Mouse (Mus musculus) CH12.LX (cell line): ENCODE data around the gene Snx30. TPM values are rescaled to one million over a fixed set of nuclear protein-coding genes. Genes with fewer than 3 reads are reported as not detected.

Source experiments
- DNase-seq: peaks from one replicate; pipeline ENCODE4 v3.0.0-alpha.2; 2013; ENCODE audit errors: extremely low read depth
- H3K27ac ChIP-seq: 2 replicates; pipeline ENCODE4 v1.5.1; 2012; ENCODE audit warnings: low read depth, mild to moderate bottlenecking, control low read depth, moderate library complexity; ENCODE audit not compliant: insufficient read depth
- H3K27me3 ChIP-seq: replicated peaks from 2 replicates; pipeline ENCODE3; 2012; ENCODE audit warnings: inconsistent platforms
- H3K36me3 ChIP-seq, 2 experiments: replicated peaks in 1 of 2; 2 replicates each; pipeline versions ENCODE3 to v1.6.1; 2012; ENCODE audit warnings: inconsistent platforms in 1 of 2, low read length in 1 of 2, mild to moderate bottlenecking in 1 of 2, mixed read lengths in 1 of 2, moderate library complexity in 1 of 2; ENCODE audit not compliant: control insufficient read depth in 1 of 2, insufficient read depth in 1 of 2
- H3K4me1 ChIP-seq, 2 experiments: 2 replicates each; pipeline ENCODE4 v1.6.1; 2012; ENCODE audit warnings: inconsistent platforms in 1 of 2, moderate library complexity in 1 of 2; ENCODE audit not compliant: insufficient read depth in 2 of 2, control insufficient read depth in 1 of 2
- H3K4me2 ChIP-seq: 2 replicates; pipeline ENCODE4 v1.6.1; 2012; ENCODE audit warnings: low read depth, mild to moderate bottlenecking, control low read depth; ENCODE audit not compliant: poor library complexity, insufficient read depth, severe bottlenecking
- H3K4me3 ChIP-seq, 3 experiments: fragments of 150-350 bp in 1 of 3; sonication (generic) in 1 of 3; replicated peaks in 1 of 3; 2 replicates each; pipeline versions ENCODE3 to v1.5.1; 2011 to 2012; ENCODE audit warnings: low read depth in 2 of 3, low read length in 2 of 3, mild to moderate bottlenecking in 2 of 3, moderate library complexity in 2 of 3, control low read depth in 1 of 3, improper control_type of control experiment in 1 of 3, inconsistent platforms in 1 of 3, mixed read lengths in 1 of 3; ENCODE audit not compliant: poor library complexity in 1 of 3
- H3K79me2 ChIP-seq: replicated peaks from 2 replicates; pipeline ENCODE4 v1.6.1; 2012; ENCODE audit warnings: mild to moderate bottlenecking, moderate library complexity; ENCODE audit not compliant: control insufficient read depth, poor library complexity, insufficient read depth, severe bottlenecking; ENCODE audit errors: extremely low read depth
- H3K9ac ChIP-seq: 2 replicates; pipeline ENCODE4 v1.6.1; 2012; ENCODE audit warnings: low read depth, mild to moderate bottlenecking, control low read depth, moderate library complexity; ENCODE audit not compliant: insufficient read depth
- H3K9me3 ChIP-seq: replicated peaks from 2 replicates; pipeline ENCODE3; 2012; ENCODE audit warnings: low read length, inconsistent platforms, mixed read lengths
- CHD2 ChIP-seq: IDR thresholded peaks from 2 replicates; pipeline ENCODE4 v1.6.1; 2011; ENCODE audit warnings: low read length, improper control_type of control experiment
- CTCF ChIP-seq, 2 experiments: IDR thresholded peaks in 1 of 2; conservative IDR thresholded peaks in 1 of 2; 2 replicates each; pipeline ENCODE4 v1.5.1; 2011 to 2012; ENCODE audit warnings: low read depth in 2 of 2, low read length in 2 of 2, improper control_type of control experiment in 1 of 2, inconsistent platforms in 1 of 2, mild to moderate bottlenecking in 1 of 2, moderate library complexity in 1 of 2
- E2F4 ChIP-seq: IDR thresholded peaks from 2 replicates; pipeline ENCODE4 v1.6.1; 2011; ENCODE audit warnings: low read depth, low read length, improper control_type of control experiment; ENCODE audit not compliant: insufficient replicate concordance
- EP300 ChIP-seq: IDR thresholded peaks from 2 replicates; pipeline ENCODE4 v1.6.1; 2011; ENCODE audit warnings: low read length, improper control_type of control experiment
- HCFC1 ChIP-seq: IDR thresholded peaks from 2 replicates; pipeline ENCODE4 v1.6.1; 2012; ENCODE audit warnings: low read depth, mild to moderate bottlenecking, inconsistent platforms, low read length, improper control_type of control experiment
- IRF4 ChIP-seq: IDR thresholded peaks from 2 replicates; pipeline ENCODE4 v1.6.1; 2014; ENCODE audit warnings: low read depth, mild to moderate bottlenecking, inconsistent platforms, low read length, improper control_type of control experiment
- JUND ChIP-seq: conservative IDR thresholded peaks from 2 replicates; pipeline ENCODE4 v1.6.1; 2011; ENCODE audit warnings: low read depth, low read length, improper control_type of control experiment
- KAT2A ChIP-seq: IDR thresholded peaks from 2 replicates; pipeline ENCODE4 v1.6.1; 2012; ENCODE audit warnings: low read length, improper control_type of control experiment, inconsistent platforms; ENCODE audit not compliant: insufficient replicate concordance
- MAFK ChIP-seq: IDR thresholded peaks from 2 replicates; pipeline ENCODE4 v1.6.1; 2011; ENCODE audit warnings: low read length, improper control_type of control experiment; ENCODE audit not compliant: insufficient replicate concordance
- MAX ChIP-seq: IDR thresholded peaks from 2 replicates; pipeline ENCODE4 v1.6.1; 2011; ENCODE audit warnings: low read length, improper control_type of control experiment
- MEF2A ChIP-seq: IDR thresholded peaks from 2 replicates; pipeline ENCODE4 v1.6.1; 2014; ENCODE audit warnings: low read depth, mild to moderate bottlenecking, inconsistent platforms, low read length, improper control_type of control experiment, borderline replicate concordance
- MXI1 ChIP-seq: IDR thresholded peaks from 2 replicates; pipeline ENCODE4 v1.6.1; 2011; ENCODE audit warnings: mild to moderate bottlenecking, low read depth, low read length, improper control_type of control experiment
- MYC ChIP-seq: IDR thresholded peaks from 2 replicates; pipeline ENCODE4 v1.6.1; 2011; ENCODE audit warnings: low read depth, mild to moderate bottlenecking, improper control_type of control experiment, low read length
- NELFE ChIP-seq: IDR thresholded peaks from 2 replicates; pipeline ENCODE4 v1.6.1; 2011; ENCODE audit warnings: low read depth, low read length, improper control_type of control experiment
- POLR2AphosphoS2 ChIP-seq: IDR thresholded peaks from 2 replicates; pipeline ENCODE4 v1.6.1; 2011; ENCODE audit warnings: low read depth, low read length, improper control_type of control experiment
- RAD21 ChIP-seq: IDR thresholded peaks from 2 replicates; pipeline ENCODE4 v1.6.1; 2011; ENCODE audit warnings: low read depth, mild to moderate bottlenecking, low read length, improper control_type of control experiment, moderate library complexity
- RCOR1 ChIP-seq: conservative IDR thresholded peaks from 2 replicates; pipeline ENCODE4 v1.6.1; 2012; ENCODE audit warnings: low read depth, mild to moderate bottlenecking, inconsistent platforms, low read length, improper control_type of control experiment
- SIN3A ChIP-seq: IDR thresholded peaks from 2 replicates; pipeline ENCODE4 v1.6.1; 2012; ENCODE audit warnings: low read length, improper control_type of control experiment, inconsistent platforms
- SMC3 ChIP-seq: IDR thresholded peaks from 2 replicates; pipeline ENCODE4 v1.6.1; 2011; ENCODE audit warnings: low read depth, low read length, improper control_type of control experiment
- TCF12 ChIP-seq: IDR thresholded peaks from 2 replicates; pipeline ENCODE4 v1.6.1; 2014; ENCODE audit warnings: low read depth, mild to moderate bottlenecking, inconsistent platforms, low read length, improper control_type of control experiment
- UBTF ChIP-seq: IDR thresholded peaks from 2 replicates; pipeline ENCODE4 v1.6.1; 2012; ENCODE audit warnings: low read depth, mild to moderate bottlenecking, inconsistent platforms, low read length, improper control_type of control experiment, moderate library complexity
- USF1 ChIP-seq: IDR thresholded peaks from 2 replicates; pipeline ENCODE4 v1.6.1; 2014; ENCODE audit warnings: low read depth, mild to moderate bottlenecking, inconsistent platforms, low read length, improper control_type of control experiment
- USF2 ChIP-seq: conservative IDR thresholded peaks from 2 replicates; pipeline ENCODE4 v1.6.1; 2011; ENCODE audit warnings: low read depth, low read length, improper control_type of control experiment
- ZC3H11A ChIP-seq: IDR thresholded peaks from 2 replicates; pipeline ENCODE4 v1.6.1; 2012; ENCODE audit warnings: low read depth, mild to moderate bottlenecking, inconsistent platforms, low read length, improper control_type of control experiment
- ZKSCAN1 ChIP-seq: IDR thresholded peaks from 2 replicates; pipeline ENCODE4 v1.6.1; 2012; ENCODE audit warnings: low read depth, inconsistent platforms, low read length, improper control_type of control experiment, borderline replicate concordance
- ZMIZ1 ChIP-seq: IDR thresholded peaks from 2 replicates; pipeline ENCODE4 v1.6.1; 2012; ENCODE audit warnings: low read depth, mild to moderate bottlenecking, inconsistent platforms, low read length, improper control_type of control experiment
- ZNF384 ChIP-seq: IDR thresholded peaks from 2 replicates; pipeline ENCODE4 v1.6.1; 2012; ENCODE audit warnings: low read depth, low read length, improper control_type of control experiment, inconsistent platforms
- dilution Hi-C: fragments of 300-500 bp; cut with MboI; formaldehyde crosslinking; loops from 2 replicates; pipeline ENCODE4 v1.14.3; 2020; ENCODE audit warnings: low sequenced_read_pairs; ENCODE audit not compliant: extremely low pct_unique_long_range_greater_than_20kb, extremely low pct_ligation_motif_present
- in situ Hi-C: fragments of 300-500 bp; cut with MboI; formaldehyde crosslinking; loops from 3 replicates; pipeline ENCODE4 v1.14.3; 2019; ENCODE audit warnings: low sequenced_read_pairs, low pct_ligation_motif_present, low pct_unique_long_range_greater_than_20kb, mixed read lengths
- polyA plus RNA-seq: library from polyadenylated mRNA; unstranded; fragments of >175 nt; gene quantifications from 2 replicates; pipeline ENCODE4 v1.2.1, GENCODE M21; 2012; ENCODE audit warnings: low read depth; ENCODE audit not compliant: insufficient read length
- total RNA-seq, 2 experiments: library from RNA; depleted of rRNA; stranded (reverse); fragments of 300-350 nt in 1 of 2; fragments of >200 nt in 1 of 2; gene quantifications; 2 replicates each; pipeline ENCODE4 v1.2.3; 2012 to 2014

The Snx30 gene
- total and polyA plus RNA-seq, 3 experiments, result 7.9 to 16.9 (median 8.4) TPM

DNA sequence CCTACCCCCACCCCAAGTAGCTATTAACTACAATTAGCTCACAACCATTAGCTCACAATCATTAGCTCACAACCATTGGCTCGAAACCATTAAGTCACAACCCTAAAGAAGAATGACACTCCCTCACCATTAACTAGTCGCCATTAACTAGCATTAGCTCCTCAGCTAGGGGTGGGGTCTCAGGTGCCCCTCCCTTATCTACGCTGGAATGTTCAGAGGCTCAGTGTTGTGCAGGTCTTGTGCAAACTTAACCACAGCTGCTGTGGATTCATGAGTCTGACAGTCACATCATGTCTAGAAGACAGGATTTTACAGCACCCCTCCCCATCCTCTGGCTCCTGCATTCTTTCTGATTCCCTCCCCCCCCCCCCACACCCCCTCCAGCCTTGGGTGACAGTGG lies 122.0 kb downstream of the Snx30 start:
- in situ Hi-C loops (no loop called here), dilution Hi-C loops (no loop called here)
- Histone ChIP-seq H3K36me3 (no peaks in the 10 kb centered on the region), H3K4me1 (peaks cover 0 to 3% of the 10 kb centered on the region in 2 experiments; a peak in 2 of 4 replicates), H3K27me3 (peaks cover 18% of the 10 kb centered on the region), H3K79me2 (no peaks in the 10 kb centered on the region), H3K9me3 (no peaks in the 10 kb centered on the region)
- DNase-seq, result no peak
- TF ChIP-seq E2F4 (no peak), TCF12 (no peak), USF1 (no peak), POLR2AphosphoS2 (no peak), EP300 (no peak), UBTF (no peak), IRF4 (no peak), SMC3 (no peak), KAT2A (no peak), ZNF384 (no peak), ZMIZ1 (no peak), NELFE (no peak), USF2 (no peak), SIN3A (no peak), ZKSCAN1 (no peak), MAFK (no peak), MXI1 (no peak), RCOR1 (no peak)
- TF ChIP-seq, all 38 proteins: peak for 0
- Histone ChIP-seq H3K27ac (no peak overlapping the region), H3K4me3 (no peak overlapping the region), H3K4me2 (no peak overlapping the region), H3K9ac (no peak overlapping the region)

DNA sequence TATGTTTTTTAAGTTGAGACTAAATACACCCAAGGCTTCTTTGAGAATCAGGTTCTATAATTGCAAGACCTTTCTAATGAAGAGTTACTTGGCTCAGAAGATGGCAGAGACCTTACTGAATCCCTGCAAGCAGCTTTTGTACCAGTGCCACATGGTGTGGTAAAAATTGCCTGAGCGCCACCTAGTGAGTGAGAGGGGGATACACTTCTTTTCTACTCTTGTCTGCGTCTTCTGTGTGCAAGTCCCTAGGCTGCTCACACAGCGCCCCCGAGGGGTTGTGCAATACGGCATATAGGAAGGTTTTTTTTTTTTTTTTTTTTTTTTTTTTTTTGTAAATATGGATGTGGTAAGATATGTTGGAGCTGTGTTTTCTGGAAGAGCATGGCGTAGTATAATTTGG lies 122.7 kb downstream of the Snx30 start:
- DNase-seq, result peak; percentile 93
- in situ Hi-C loops, result no loop called here
- Histone ChIP-seq H3K9ac (no peak overlapping the region), H3K4me1 (peaks cover 0 to 3% of the 10 kb centered on the region in 2 experiments; a peak in 2 of 4 replicates), H3K9me3 (no peaks in the 10 kb centered on the region), H3K36me3 (no peaks in the 10 kb centered on the region), H3K4me3 (no peak overlapping the region)
- peak; percentile 100 for TF ChIP-seq ZNF384
- peak; percentile 97 for TF ChIP-seq MYC
- TF ChIP-seq RAD21, result peak; percentile 87
- TF ChIP-seq MAX, result peak; percentile 76
- TF ChIP-seq ZC3H11A, result peak; percentile 33
- no peak; the same call in 1 of the 2 replicates for TF ChIP-seq MEF2A
- TF ChIP-seq SMC3, result peak; percentile 70
- peak; percentile 46; the same call in 1 of the 2 replicates for TF ChIP-seq UBTF
- TF ChIP-seq CHD2, result no peak
- TF ChIP-seq HCFC1, result no peak
- TF ChIP-seq JUND, result peak; percentile 53; the same call in 1 of the 2 replicates
- TF ChIP-seq CTCF (conservative IDR thresholded peaks at IDR 0.05 in 1 of 2, IDR thresholded peaks at IDR 0.05 in 1 of 2; ENCODE audit: low read depth in 2 of 2, low read length in 2 of 2), result peak; percentile 61 to 98
- TF ChIP-seq, all 38 proteins: peak for 9
- Histone ChIP-seq H3K79me2 (no peaks in the 10 kb centered on the region), H3K4me2 (no peak overlapping the region), H3K27me3 (peaks cover 19% of the 10 kb centered on the region), H3K27ac (no peak overlapping the region)
- dilution Hi-C loops, result no loop called here
